In the genomic region with DNA sequence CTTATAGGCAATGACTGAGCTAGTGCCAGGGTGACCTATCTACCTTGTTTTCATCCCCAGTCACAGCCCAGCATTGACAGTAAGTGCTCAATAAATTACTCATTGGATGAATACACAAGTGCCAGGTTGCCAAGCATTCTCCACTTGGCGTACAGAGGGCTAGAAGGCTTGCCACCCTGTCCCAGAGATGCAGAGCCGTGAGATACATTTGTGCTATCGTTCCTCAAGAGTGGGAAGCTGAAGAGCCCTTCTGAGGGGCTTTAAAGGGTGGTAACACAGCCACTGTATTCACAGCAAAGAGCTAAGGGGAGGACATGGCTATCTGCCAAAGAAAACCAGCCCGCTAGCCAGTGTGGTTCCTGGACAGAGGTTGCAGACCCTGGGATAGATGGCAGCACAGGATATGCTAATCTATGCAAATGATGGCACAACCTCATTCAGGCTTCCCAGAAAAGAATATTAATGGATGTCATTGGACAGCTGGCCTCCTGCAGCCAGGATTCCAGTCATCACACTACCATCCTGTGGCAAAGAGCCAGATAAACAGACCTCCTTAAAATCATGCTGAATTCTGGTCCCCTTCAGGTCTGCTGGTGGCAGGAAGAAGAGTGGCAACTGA, we compare ENCODE assay signal across 13 mouse cellular contexts.
A peak's percentile ranks its signal among the peaks of the same experiment; 100 is the strongest.
DNase-seq lines count a peak whose midpoint lies in the region; ATAC-seq lines count a peak whose summit lies in the region.
"Had no signal": no experiment of that assay in that cellular context is flagged by ENCODE, and none has a peak within 500 bp of the region (broad histone marks: within the 10 kb centered on the region; RNA-seq: fewer than 3 reads in every experiment).

No protein-coding gene starts in this region.

- H3K36me3 ChIP-seq in forebrain, embryonic 13.5 days (ENCODE audit: poor library complexity, severe bottlenecking) = no peaks in the 10 kb centered on the region
- no peaks in the 10 kb centered on the region for H3K36me3 ChIP-seq in forebrain, embryonic 11.5 days (ENCODE audit: control insufficient read depth, insufficient read depth, low read length)
- no peaks in the 10 kb centered on the region for H3K36me3 ChIP-seq in midbrain, embryonic 13.5 days
- H3K36me3 ChIP-seq: limb, embryonic 13.5 days; lung, embryonic 15.5 days had no signal

- DNase-seq in forebrain, embryonic 11.5 days (ENCODE audit: low spot score) = no peak
- peak; percentile 39 to 40 for DNase-seq in right cerebral cortex, postnatal 10 days (ENCODE audit: low spot score in 2 of 2)
- DNase-seq in right cerebral cortex, adult 18-20 months = no peak
- no peak for DNase-seq in thymus, adult 18-20 months
- no peak for DNase-seq in left cerebral cortex, postnatal 14 days (ENCODE audit: low spot score in 2 of 2)
- no peak for DNase-seq in embryo, embryonic 10 days (ENCODE audit: low spot score)
- DNase-seq: adrenal gland, adult 2 months; gastrocnemius, postnatal 25 days had no signal

- WGBS in forebrain, embryonic 13.5 days = 21% methylated on average over 4 of the region's 4 CpGs
- WGBS in forebrain, embryonic 11.5 days = 73% methylated on average over 4 of the region's 4 CpGs
- WGBS in midbrain, embryonic 13.5 days = 25% methylated on average over 4 of the region's 4 CpGs

- no peaks in the 10 kb centered on the region for H3K9me3 ChIP-seq in forebrain, embryonic 13.5 days (replicated peaks)
- no peaks in the 10 kb centered on the region for H3K9me3 ChIP-seq in forebrain, embryonic 11.5 days (ENCODE audit: control insufficient read depth, low read length)
- H3K9me3 ChIP-seq in midbrain, embryonic 13.5 days = no peaks in the 10 kb centered on the region
- H3K9me3 ChIP-seq: limb, embryonic 13.5 days; lung, embryonic 15.5 days; megakaryocyte, embryonic 14.5 days had no signal

- no peak overlapping the region for H3K4me2 ChIP-seq in forebrain, embryonic 13.5 days
- H3K4me2 ChIP-seq in forebrain, embryonic 11.5 days (ENCODE audit: low read depth, low read length, severe bottlenecking) = no peak overlapping the region
- no peak overlapping the region for H3K4me2 ChIP-seq in midbrain, embryonic 13.5 days (replicated peaks)
- H3K4me2 ChIP-seq: limb, embryonic 13.5 days; lung, embryonic 15.5 days had no signal

- ATAC-seq in forebrain, embryonic 13.5 days = peak; percentile 68; the same call in 1 of the 2 replicates
- ATAC-seq in forebrain, embryonic 11.5 days (replicated peaks; ENCODE audit: low FRiP score) = no peak
- peak; percentile 75; the same call in 1 of the 2 replicates for ATAC-seq in midbrain, embryonic 13.5 days

- no peaks in the 10 kb centered on the region for H3K27me3 ChIP-seq in forebrain, embryonic 13.5 days
- H3K27me3 ChIP-seq in forebrain, embryonic 11.5 days (ENCODE audit: control insufficient read depth, insufficient read depth, low read length) = no peaks in the 10 kb centered on the region
- H3K27me3 ChIP-seq in midbrain, embryonic 13.5 days = no peaks in the 10 kb centered on the region
- H3K27me3 ChIP-seq: limb, embryonic 13.5 days; lung, embryonic 15.5 days had no signal

- H3K4me1 ChIP-seq in forebrain, embryonic 13.5 days = peaks cover 21% of the 10 kb centered on the region
- peaks cover 3% of the 10 kb centered on the region; the same call in 1 of the 2 replicates for H3K4me1 ChIP-seq in forebrain, embryonic 11.5 days (replicated peaks; ENCODE audit: control insufficient read depth, insufficient read depth, low read length)
- peaks cover 16% of the 10 kb centered on the region for H3K4me1 ChIP-seq in midbrain, embryonic 13.5 days (replicated peaks)
- H3K4me1 ChIP-seq: limb, embryonic 13.5 days; lung, embryonic 15.5 days; megakaryocyte, embryonic 14.5 days had no signal

- peak overlapping the region; percentile 19; the same call in 1 of the 2 replicates for H3K27ac ChIP-seq in forebrain, embryonic 13.5 days
- H3K27ac ChIP-seq in forebrain, embryonic 11.5 days (ENCODE audit: low read depth, low read length) = no peak overlapping the region
- H3K27ac ChIP-seq in midbrain, embryonic 13.5 days = peak overlapping the region; percentile 27; the same call in 1 of the 2 replicates
- H3K27ac ChIP-seq: limb, embryonic 13.5 days; lung, embryonic 15.5 days had no signal

- H3K4me3 ChIP-seq in forebrain, embryonic 13.5 days = no peak overlapping the region
- H3K4me3 ChIP-seq in forebrain, embryonic 11.5 days (ENCODE audit: low read depth, low read length) = no peak overlapping the region
- no peak overlapping the region for H3K4me3 ChIP-seq in midbrain, embryonic 13.5 days (replicated peaks)
- H3K4me3 ChIP-seq: limb, embryonic 13.5 days; lung, embryonic 15.5 days; megakaryocyte, embryonic 14.5 days had no signal

- intact Hi-C loops in left cerebral cortex, postnatal 14 days (cut with DNase I) = no loop called here

- H3K9ac ChIP-seq in forebrain, embryonic 13.5 days = 0 out of 2 replicates have a peak overlapping the region, but pooled peaks have one; percentile 30
- H3K9ac ChIP-seq in forebrain, embryonic 11.5 days (ENCODE audit: low read length) = no peak overlapping the region
- no peak overlapping the region for H3K9ac ChIP-seq in midbrain, embryonic 13.5 days (replicated peaks)
- H3K9ac ChIP-seq: limb, embryonic 13.5 days; lung, embryonic 15.5 days had no signal

Comparison
In these comparisons a context has a peak if more than half of its experiments do, and no peak if none do; other contexts are left out.
1. DNase-seq: peak in right cerebral cortex, postnatal 10 days (2 of 2); none in forebrain, embryonic 11.5 days (single experiment), right cerebral cortex, adult 18-20 months (single experiment), thymus, adult 18-20 months (0 of 2), left cerebral cortex, postnatal 14 days (0 of 2) and embryo, embryonic 10 days (single experiment).